Mouse (Mus musculus) embryonic facial prominence, embryonic 14.5 days (tissue): ENCODE results near the gene Stkld1. TPM values are rescaled to one million over a fixed set of nuclear protein-coding genes. Genes with fewer than 3 reads are reported as not detected.

Experiments
- ATAC-seq: fragments of 200-750 bp; cut with Nextera tagmentation; 2 replicates; pipeline ENCODE4 v1.8.0; 2017; ENCODE audit warnings: low read depth, moderate number of reproducible peaks, moderate TSS enrichment
- DNase-seq: peaks from one replicate; pipeline ENCODE4 v3.0.0-alpha.2; 2015; ENCODE audit warnings: low spot score
- H3K27ac ChIP-seq: fragments of 300-500 bp; sonication (generic); replicated peaks from 2 replicates; pipeline ENCODE4 v1.5.1; 2014; ENCODE audit warnings: low read depth, mild to moderate bottlenecking, low read length, moderate library complexity
- H3K27me3 ChIP-seq: fragments of 300-500 bp; sonication (generic); replicated peaks from 2 replicates; pipeline ENCODE4 v1.6.1; 2014; ENCODE audit warnings: low read length; ENCODE audit not compliant: control insufficient read depth, insufficient read depth
- H3K36me3 ChIP-seq: fragments of 300-500 bp; sonication (generic); 2 replicates; pipeline ENCODE4 v1.6.1; 2014; ENCODE audit warnings: low read length, mixed read lengths; ENCODE audit not compliant: control insufficient read depth, insufficient read depth
- H3K4me1 ChIP-seq: fragments of 300-500 bp; sonication (generic); 2 replicates; pipeline ENCODE4 v1.6.1; 2014; ENCODE audit warnings: antibody characterized with exemption, low read length; ENCODE audit not compliant: control insufficient read depth, insufficient read depth
- H3K4me2 ChIP-seq: fragments of 300-500 bp; sonication (generic); 2 replicates; pipeline ENCODE4 v1.6.1; 2014; ENCODE audit warnings: low read depth, mild to moderate bottlenecking, low read length, moderate library complexity, mixed read lengths
- H3K4me3 ChIP-seq: fragments of 300-500 bp; sonication (generic); 2 replicates; pipeline ENCODE4 v1.5.1; 2014; ENCODE audit warnings: low read depth, mild to moderate bottlenecking, low read length
- H3K9ac ChIP-seq: fragments of 300-500 bp; sonication (generic); 2 replicates; pipeline ENCODE4 v1.6.1; 2014; ENCODE audit warnings: low read depth, mild to moderate bottlenecking, low read length, moderate library complexity, mixed read lengths
- H3K9me3 ChIP-seq: fragments of 300-500 bp; sonication (generic); 2 replicates; pipeline ENCODE4 v1.6.1; 2016; ENCODE audit warnings: low read length; ENCODE audit not compliant: control insufficient read depth
- WGBS: fragments of 180-500 bp; shearing (Covaris S2); extraction: QIAGEN DNeasy Blood & Tissue Kit; methylation state at CpG from one replicate; pipeline ENCODE4 v1.1.7; 2014; 5-methylcytosine and 5-hydroxymethylcytosine counted together
- polyA plus RNA-seq: library from polyadenylated mRNA; unstranded; fragments of >200 nt; fragmentation: Nextera tagmentation; extraction: Ambion mirVana; gene quantifications from 2 replicates; pipeline ENCODE4 v1.2.1, GENCODE M21; 2014

Gene Stkld1
- polyA plus RNA-seq, 1 experiment from 2014 or later, result 0.07 TPM

DNA sequence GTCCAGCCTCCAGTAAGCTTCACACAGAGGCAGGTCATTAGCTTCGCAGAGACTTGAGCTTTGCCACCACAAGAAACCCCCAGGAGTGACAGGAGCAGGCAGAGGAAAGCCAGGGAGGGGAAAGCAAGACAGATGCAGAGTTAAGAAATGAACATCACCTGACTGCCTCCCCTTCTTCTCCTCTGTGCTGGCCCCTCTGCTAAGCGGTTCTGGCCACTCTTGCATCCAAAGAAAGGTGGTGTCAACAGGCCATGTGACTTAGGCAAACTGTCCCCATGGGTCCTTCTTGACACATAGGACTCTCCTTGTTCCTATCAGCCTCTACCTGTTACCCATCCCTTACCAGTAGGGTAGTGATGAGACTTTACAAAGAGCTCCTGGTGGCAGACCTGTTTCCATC is 27.9 kb upstream of the Stkld1 start:
- Histone ChIP-seq H3K9ac (no peak overlapping the region), H3K9me3 (no peaks in the 10 kb centered on the region), H3K4me1 (peaks cover 21% of the 10 kb centered on the region), H3K36me3 (peaks cover 40% of the 10 kb centered on the region), H3K4me3 (no peak overlapping the region), H3K27ac (no peak overlapping the region), H3K4me2 (no peak overlapping the region), H3K27me3 (no peaks in the 10 kb centered on the region)
- no peak for ATAC-seq
- WGBS, result 100% methylated on average over 1 of the region's 2 CpGs
- no peak for DNase-seq

DNA sequence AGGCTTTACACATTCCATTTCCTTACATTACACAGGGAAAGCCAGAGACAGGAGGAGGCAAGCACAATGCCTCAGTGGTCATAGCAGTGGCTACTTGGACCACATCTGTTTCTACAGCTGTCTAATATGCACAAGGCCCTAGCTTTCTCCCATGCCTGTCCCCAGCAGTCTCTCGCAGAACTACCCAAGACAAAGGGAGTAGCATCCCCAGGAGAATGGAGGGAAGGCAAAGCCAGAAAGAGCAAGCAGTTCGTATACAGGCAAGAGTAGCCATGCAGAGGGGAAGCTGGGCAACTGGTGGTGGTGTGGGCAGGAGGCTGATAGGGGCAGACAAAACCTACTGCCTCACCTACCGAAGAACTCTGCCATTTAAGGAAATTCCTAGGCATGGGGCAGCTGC is 27.4 kb upstream of the Stkld1 start:
- Histone ChIP-seq H3K4me2 (no peak overlapping the region), H3K4me1 (peaks cover 21% of the 10 kb centered on the region), H3K36me3 (peaks cover 43% of the 10 kb centered on the region), H3K27me3 (no peaks in the 10 kb centered on the region), H3K4me3 (no peak overlapping the region), H3K9me3 (no peaks in the 10 kb centered on the region), H3K27ac (no peak overlapping the region), H3K9ac (no peak overlapping the region)
- ATAC-seq (no peak), DNase-seq (no peak)
- 97% methylated on average over 3 of the region's 3 CpGs for WGBS

DNA sequence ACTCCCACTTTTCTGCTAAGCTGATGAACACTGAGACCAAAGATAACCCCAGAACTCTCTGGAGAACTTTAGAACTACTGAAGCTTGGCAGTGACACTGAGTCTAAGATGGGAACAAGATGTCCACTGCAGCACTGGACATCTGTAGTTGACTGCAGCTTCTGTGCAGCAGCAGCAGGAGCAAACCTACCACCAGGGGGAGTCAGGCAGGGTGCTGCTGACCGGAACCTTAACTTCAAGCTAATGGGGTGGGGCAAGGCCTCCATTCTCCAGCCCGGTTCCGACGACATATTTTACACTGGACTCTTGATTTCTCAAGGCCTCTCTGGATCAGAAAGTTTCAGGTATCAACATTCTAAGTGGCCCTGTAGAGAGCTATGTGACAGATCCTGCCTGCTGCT is 26.7 kb upstream of the Stkld1 start:
- Histone ChIP-seq H3K4me1 (peaks cover 19% of the 10 kb centered on the region), H3K27me3 (no peaks in the 10 kb centered on the region), H3K4me3 (no peak overlapping the region), H3K36me3 (peaks cover 49% of the 10 kb centered on the region), H3K9me3 (no peaks in the 10 kb centered on the region), H3K9ac (no peak overlapping the region), H3K27ac (no peak overlapping the region), H3K4me2 (no peak overlapping the region)
- peak; percentile 16 for DNase-seq
- no peak for ATAC-seq
- 52% methylated on average over 4 of the region's 4 CpGs for WGBS

DNA sequence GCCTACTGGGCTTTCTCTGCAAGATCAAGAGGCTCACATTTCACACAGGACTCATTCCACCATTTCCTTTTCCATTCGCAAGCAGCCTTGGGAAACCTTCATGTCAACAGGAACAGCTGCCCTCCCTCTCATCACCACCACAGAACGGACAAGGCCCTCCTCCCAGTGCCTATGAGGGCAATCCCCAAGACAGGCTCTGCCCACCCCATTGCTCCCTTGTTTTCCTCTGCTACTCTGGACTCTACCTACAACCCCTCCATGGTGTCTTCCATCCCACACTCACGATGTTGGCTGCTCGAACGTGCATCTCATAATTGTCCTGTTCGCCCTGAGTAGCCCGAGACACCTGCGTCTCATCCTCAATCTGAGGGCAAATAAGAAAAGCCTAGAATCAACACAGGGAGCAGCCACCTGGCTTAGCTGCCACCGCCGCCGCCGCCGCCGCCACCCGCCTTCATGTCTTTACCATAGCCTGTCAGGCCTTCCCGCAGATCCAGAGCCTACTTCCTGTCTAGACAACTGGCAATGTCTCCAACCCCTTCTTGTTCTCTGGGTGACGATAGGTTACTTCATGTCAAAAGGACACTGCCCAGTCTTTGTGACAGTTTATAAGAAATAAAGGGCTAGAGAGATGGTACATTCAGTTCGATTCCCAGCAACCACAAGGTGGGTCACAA is 25.0 kb upstream of the Stkld1 start:
- 76% methylated on average over 18 of the region's 18 CpGs for WGBS
- no peak for ATAC-seq
- peak overlapping the region; percentile 85 for H3K4me3 ChIP-seq
- no peaks in the 10 kb centered on the region for H3K27me3 ChIP-seq
- H3K36me3 ChIP-seq, result peaks cover 67% of the 10 kb centered on the region
- H3K4me2 ChIP-seq, result peak overlapping the region; percentile 83
- no peaks in the 10 kb centered on the region for H3K9me3 ChIP-seq
- no peak overlapping the region for H3K27ac ChIP-seq
- no peak for DNase-seq
- peak overlapping the region; percentile 98 for H3K9ac ChIP-seq
- peaks cover 16% of the 10 kb centered on the region for H3K4me1 ChIP-seq

DNA sequence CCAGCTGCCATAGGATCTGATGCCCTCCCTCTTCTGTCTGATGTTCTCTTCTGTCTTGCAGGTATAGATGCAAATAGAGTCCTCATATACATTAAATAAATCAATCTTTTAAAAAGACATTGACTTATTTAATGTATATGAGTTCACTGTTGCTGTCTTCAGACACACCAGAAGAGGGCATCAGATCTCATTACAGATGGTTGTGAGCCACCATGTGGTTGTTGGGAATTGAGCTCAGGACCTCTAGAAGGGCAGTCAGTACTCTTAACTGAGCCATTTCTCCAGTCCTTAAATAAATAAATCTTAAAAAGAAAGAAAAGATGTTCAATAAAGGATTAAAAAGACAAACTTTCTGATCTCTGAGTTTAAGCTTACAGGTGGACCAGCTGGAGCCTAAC is 24.5 kb upstream of the Stkld1 start:
- peaks cover 71% of the 10 kb centered on the region for H3K36me3 ChIP-seq
- H3K27me3 ChIP-seq, result no peaks in the 10 kb centered on the region
- peak overlapping the region; percentile 88; the same call in 1 of the 2 replicates for H3K27ac ChIP-seq
- H3K4me3 ChIP-seq, result peak overlapping the region; percentile 85
- H3K9me3 ChIP-seq, result no peaks in the 10 kb centered on the region
- peak overlapping the region; percentile 98 for H3K9ac ChIP-seq
- DNase-seq (no peak), ATAC-seq (no peak)
- H3K4me1 ChIP-seq, result peaks cover 15% of the 10 kb centered on the region
- H3K4me2 ChIP-seq, result peak overlapping the region; percentile 83

DNA sequence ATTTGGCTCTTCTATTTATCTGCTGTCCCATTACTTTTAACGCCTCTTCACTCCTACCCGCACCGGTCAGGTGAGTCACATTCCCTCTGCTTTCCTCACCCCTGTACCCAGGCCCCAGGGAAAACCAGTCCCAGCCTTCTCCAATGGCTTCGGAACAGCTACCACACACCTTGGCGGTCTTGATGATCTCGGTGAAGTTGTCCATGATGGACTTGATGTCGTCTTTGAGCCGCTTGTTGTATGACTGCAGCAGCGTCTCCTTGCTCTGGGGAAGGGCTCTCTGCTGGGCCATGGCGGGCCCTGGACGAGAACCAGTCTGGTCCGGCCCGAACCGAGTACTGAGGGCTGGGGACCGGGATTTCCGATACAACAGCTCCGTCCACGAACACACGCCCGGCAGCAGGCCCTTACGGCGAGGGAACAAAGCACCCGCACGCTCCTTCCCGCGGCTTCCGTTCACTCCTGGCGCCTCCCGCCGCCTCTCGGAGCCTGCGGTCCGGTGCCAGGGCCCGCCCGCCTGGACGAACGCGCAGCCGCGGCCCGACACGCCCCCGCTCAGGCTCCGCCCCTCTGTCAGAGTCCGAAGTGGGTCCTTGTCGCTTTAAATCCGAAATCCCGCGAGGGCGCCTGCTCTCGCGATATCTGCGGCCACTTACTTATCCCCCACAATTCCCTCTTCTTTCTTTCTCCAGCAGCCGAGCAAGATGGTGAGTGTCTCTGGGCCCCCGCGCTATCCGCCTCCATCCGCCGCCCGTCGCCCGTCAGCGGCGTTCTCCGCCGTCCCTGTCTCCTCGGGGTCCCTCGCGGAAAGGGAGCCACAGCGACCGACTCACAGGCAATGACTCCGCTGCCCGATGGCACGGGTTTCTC is 23.5 kb upstream of the Stkld1 start, which contains the start of the genes Med22 and Rpl7a:
Gene Med22 (minus strand): TSS at position 554 of the 870 bp plus-strand sequence.
Gene Rpl7a (plus strand): TSS at position 641 of the 870 bp plus-strand sequence.
- H3K4me2 ChIP-seq, result peak within 1 kb of the TSS; percentile 95
- H3K27ac ChIP-seq, result peak within 1 kb of the TSS; percentile 91
- DNase-seq (peak; percentile 99), ATAC-seq (peak; percentile 94)
- under 1% methylated on average over 45 of the region's 74 CpGs for WGBS
- peak within 1 kb of the TSS; percentile 98 for H3K9ac ChIP-seq
- H3K9me3 ChIP-seq, result no peaks in the 10 kb centered on the region
- peaks cover 69% of the 10 kb centered on the region for H3K36me3 ChIP-seq
- H3K4me1 ChIP-seq, result peaks cover 17% of the 10 kb centered on the region
- H3K27me3 ChIP-seq, result no peaks in the 10 kb centered on the region
- H3K4me3 ChIP-seq, result peak within 1 kb of the TSS; percentile 85

DNA sequence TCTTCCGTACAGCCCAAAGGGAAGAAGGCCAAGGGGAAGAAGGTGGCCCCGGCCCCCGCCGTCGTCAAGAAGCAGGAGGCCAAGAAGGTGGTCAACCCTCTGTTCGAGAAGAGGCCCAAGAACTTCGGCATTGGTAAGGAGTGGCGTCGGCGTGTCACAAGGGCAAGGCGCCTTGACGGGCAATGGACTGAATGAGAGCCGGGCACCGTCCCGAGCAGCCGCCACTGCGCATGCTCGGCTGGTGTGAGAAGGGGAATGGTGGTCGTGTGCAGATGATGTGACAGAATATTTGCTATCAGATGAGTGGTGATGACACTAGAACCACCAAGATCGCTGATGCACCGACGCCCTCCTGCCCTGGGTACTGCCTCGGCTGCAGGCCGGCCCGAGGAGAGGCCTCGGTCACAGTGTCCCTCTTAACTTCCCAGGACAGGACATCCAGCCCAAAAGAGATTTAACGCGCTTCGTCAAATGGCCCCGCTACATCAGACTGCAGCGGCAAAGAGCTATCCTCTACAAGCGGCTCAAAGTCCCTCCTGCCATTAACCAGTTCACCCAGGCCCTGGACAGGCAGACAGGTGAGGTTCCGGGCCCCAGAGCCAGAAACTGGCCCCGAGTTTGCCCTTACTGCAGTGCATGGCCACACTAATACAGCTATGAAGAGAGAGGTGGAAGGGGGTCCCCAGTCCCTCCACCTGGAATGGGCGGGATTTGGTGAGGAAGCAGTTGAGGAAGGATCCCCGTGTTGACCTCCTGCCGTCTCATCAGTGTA is 22.7 kb upstream of the Stkld1 start:
- peak; percentile 27; the same call in 1 of the 2 replicates for ATAC-seq
- Histone ChIP-seq H3K4me3 (peak overlapping the region; percentile 85), H3K4me1 (peaks cover 22% of the 10 kb centered on the region), H3K9me3 (no peaks in the 10 kb centered on the region), H3K9ac (peak overlapping the region; percentile 98), H3K27me3 (no peaks in the 10 kb centered on the region), H3K4me2 (peak overlapping the region; percentile 95), H3K27ac (peak overlapping the region; percentile 91), H3K36me3 (peaks cover 61% of the 10 kb centered on the region)
- peak; percentile 60 for DNase-seq
- 1% methylated on average over 35 of the region's 37 CpGs for WGBS

DNA sequence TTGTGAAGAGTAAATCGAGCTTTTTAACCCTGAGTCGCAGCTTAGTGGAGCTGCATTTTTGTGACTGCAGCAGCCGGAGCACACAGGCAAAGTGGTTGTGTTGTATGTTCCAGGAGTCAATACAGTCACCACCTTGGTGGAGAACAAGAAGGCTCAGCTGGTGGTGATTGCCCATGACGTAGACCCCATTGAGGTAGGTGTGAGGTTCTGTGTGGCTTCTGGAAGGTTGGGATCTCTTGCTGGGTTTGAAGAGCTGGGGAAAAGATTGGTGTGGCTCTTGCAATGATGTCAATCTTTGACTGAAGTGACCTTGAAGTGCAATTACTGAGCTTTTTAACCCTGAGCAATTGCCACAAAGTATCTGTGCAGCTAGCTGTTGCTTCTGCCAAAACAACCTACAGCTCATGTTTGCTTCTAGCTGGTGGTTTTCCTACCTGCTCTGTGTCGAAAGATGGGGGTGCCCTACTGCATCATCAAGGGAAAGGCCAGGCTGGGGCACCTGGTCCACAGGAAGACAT is 21.5 kb upstream of the Stkld1 start:
- DNase-seq (no peak), ATAC-seq (no peak)
- peaks cover 27% of the 10 kb centered on the region for H3K4me1 ChIP-seq
- peak overlapping the region; percentile 95 for H3K4me2 ChIP-seq
- no peaks in the 10 kb centered on the region for H3K9me3 ChIP-seq
- H3K27me3 ChIP-seq, result no peaks in the 10 kb centered on the region
- peaks cover 50% of the 10 kb centered on the region for H3K36me3 ChIP-seq
- no peak overlapping the region for H3K27ac ChIP-seq
- H3K9ac ChIP-seq, result peak overlapping the region; percentile 98
- peak overlapping the region; percentile 85 for H3K4me3 ChIP-seq
- 74% methylated on average over 5 of the region's 5 CpGs for WGBS
